Mouse (Mus musculus) ES-E14 (cell line): ENCODE results near the gene Trcg1. TPM values are rescaled to one million over a fixed set of nuclear protein-coding genes. Genes with fewer than 3 reads are reported as not detected.
"Not testable (repeated sequence)": the region's sequence is repeated elsewhere in the genome, so short reads cannot be mapped to it uniquely, and the experiment has no call there.

ENCODE experiments used
- DNase-seq: peaks from one replicate; pipeline ENCODE4 v3.0.0-alpha.2; 2013; ENCODE audit warnings: low read depth, low spot score
- H3K27ac ChIP-seq: 2 replicates; pipeline ENCODE4 v1.5.1; 2012; ENCODE audit warnings: low read depth, mild to moderate bottlenecking, low read length, moderate library complexity, mixed read lengths; ENCODE audit not compliant: poor library complexity, insufficient read depth, severe bottlenecking
- H3K36me3 ChIP-seq: 2 replicates; pipeline ENCODE4 v1.6.1; 2012; ENCODE audit warnings: mild to moderate bottlenecking, low read length, moderate library complexity, mixed read lengths; ENCODE audit not compliant: control insufficient read depth, poor library complexity, insufficient read depth, severe bottlenecking
- H3K4me1 ChIP-seq, 2 experiments: fragments of 150-350 bp in 1 of 2; sonication (generic) in 1 of 2; 2 replicates each; pipeline ENCODE4 v1.6.1; 2012; ENCODE audit warnings: low read length in 2 of 2, mild to moderate bottlenecking in 1 of 2, mixed read lengths in 1 of 2; ENCODE audit not compliant: control insufficient read depth in 2 of 2, insufficient read depth in 2 of 2, poor library complexity in 1 of 2
- H3K4me3 ChIP-seq, 2 experiments: fragments of 150-350 bp in 1 of 2; sonication (generic) in 1 of 2; 2 replicates each; pipeline ENCODE4 v1.5.1; 2012; ENCODE audit warnings: low read length in 2 of 2, low read depth in 1 of 2, mild to moderate bottlenecking in 1 of 2, mixed read lengths in 1 of 2; ENCODE audit not compliant: insufficient read depth in 1 of 2, poor library complexity in 1 of 2, severe bottlenecking in 1 of 2
- H3K9ac ChIP-seq: 2 replicates; pipeline ENCODE4 v1.6.1; 2012; ENCODE audit warnings: low read depth, mild to moderate bottlenecking, low read length, mixed read lengths; ENCODE audit not compliant: poor library complexity, insufficient read depth, severe bottlenecking
- H3K9me3 ChIP-seq: fragments of 150-350 bp; sonication (generic); 2 replicates; pipeline ENCODE4 v1.6.1; 2012; ENCODE audit warnings: low read depth, mild to moderate bottlenecking, low read length; ENCODE audit not compliant: control insufficient read depth, insufficient read depth
- CHD2 ChIP-seq: IDR thresholded peaks from 2 replicates; pipeline ENCODE4 v1.6.1; 2014; ENCODE audit warnings: mild to moderate bottlenecking, low read depth, low read length, inconsistent platforms
- HCFC1 ChIP-seq: IDR thresholded peaks from 2 replicates; pipeline ENCODE4 v1.6.1; 2012; ENCODE audit warnings: low read length, inconsistent platforms, borderline replicate concordance; ENCODE audit not compliant: insufficient read depth
- MAFK ChIP-seq: IDR thresholded peaks from 2 replicates; pipeline ENCODE4 v1.6.1; 2014; ENCODE audit warnings: mild to moderate bottlenecking, low read depth, low read length, inconsistent platforms; ENCODE audit not compliant: insufficient read depth
- ZC3H11A ChIP-seq: IDR thresholded peaks from 2 replicates; pipeline ENCODE4 v1.6.1; 2012; ENCODE audit warnings: low read depth, mild to moderate bottlenecking, inconsistent platforms, low read length, borderline replicate concordance
- ZNF384 ChIP-seq: IDR thresholded peaks from 2 replicates; pipeline ENCODE4 v1.6.1; 2012; ENCODE audit warnings: low read depth, low read length, inconsistent platforms
- in situ Hi-C, 2 experiments: fragments of 600-800 bp; cut with MboI; formaldehyde crosslinking; loops; one replicate each; pipeline ENCODE4 v1.15.1; 2025; ENCODE audit warnings: low sequenced_read_pairs in 2 of 2, inconsistent platforms in 1 of 2; ENCODE audit not compliant: unreplicated experiment in 2 of 2
- total RNA-seq: library from RNA; depleted of rRNA; stranded (reverse); fragments of 300-350 nt; gene quantifications from 2 replicates; pipeline ENCODE4 v1.2.3, GENCODE M21; 2012

Trcg1 gene
- total RNA-seq, 1 experiment, result not detected

- H3K36me3 ChIP-seq, result no peaks in the 10 kb centered on the region
- no peak overlapping the region for H3K9ac ChIP-seq
- TF ChIP-seq HCFC1 (no peak), ZNF384 (no peak), ZC3H11A (no peak), MAFK (no peak), CHD2 (no peak)
- H3K27ac ChIP-seq, result no peak overlapping the region
- no peaks in the 10 kb centered on the region for H3K4me1 ChIP-seq
- DNase-seq, result no peak
- H3K4me3 ChIP-seq, result no peak overlapping the region
- in situ Hi-C loops, result no loop called here
- no peaks in the 10 kb centered on the region for H3K9me3 ChIP-seq
Measured at GRCm38 (mm10) chr9:57225780-57226627, 10.4 kb upstream of the Trcg1 start.

DNA sequence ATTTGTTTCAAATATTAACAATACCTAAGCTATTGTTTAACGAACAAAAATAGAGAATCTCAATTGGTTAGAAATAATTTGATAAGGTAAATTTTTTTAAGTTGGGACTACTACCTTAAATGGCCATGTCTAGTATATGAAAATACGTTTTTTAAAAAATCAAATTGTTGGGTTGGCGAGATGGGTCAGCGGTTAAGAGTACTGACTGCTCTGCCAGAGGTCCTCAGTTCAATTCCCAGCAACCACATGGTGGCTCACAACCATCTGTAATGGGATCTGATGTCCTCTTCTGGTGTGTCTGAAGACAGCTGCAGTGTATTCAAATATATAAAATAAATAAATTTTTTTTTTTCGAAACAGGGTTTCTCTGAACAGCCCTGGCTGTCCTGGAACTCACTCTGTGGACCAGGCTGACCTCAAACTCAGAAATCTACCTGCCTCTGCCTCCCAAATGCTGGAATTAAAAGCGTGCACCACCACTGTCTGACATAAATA is 9.7 kb upstream of the Trcg1 start:
- H3K4me1 ChIP-seq, H3K9ac ChIP-seq, DNase-seq, H3K36me3 ChIP-seq, in situ Hi-C loops, H3K9me3 ChIP-seq, H3K4me3 ChIP-seq, H3K27ac ChIP-seq: not testable (repeated sequence)

DNA sequence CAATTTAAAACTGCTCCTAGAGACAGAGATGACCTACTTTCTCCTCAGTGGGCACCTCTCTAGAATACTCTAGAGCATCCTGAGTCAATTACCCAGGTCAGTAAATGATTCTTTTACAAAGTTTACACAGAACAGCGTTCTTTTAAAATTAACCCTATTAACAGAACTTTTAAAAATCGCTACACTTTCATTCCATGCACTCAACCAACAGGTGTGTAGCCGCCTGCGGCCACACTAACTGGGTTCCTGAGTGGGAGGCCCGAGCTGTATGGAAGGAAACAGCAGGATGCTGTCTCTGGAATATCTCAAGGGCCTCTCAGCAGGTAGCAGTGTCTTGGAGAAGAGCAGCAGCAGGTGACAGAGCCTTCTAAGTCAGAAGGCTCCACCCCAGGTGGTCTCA is 9.2 kb upstream of the Trcg1 start:
- Histone ChIP-seq H3K4me1 (no peaks in the 10 kb centered on the region), H3K9me3 (no peaks in the 10 kb centered on the region), H3K36me3 (no peaks in the 10 kb centered on the region), H3K9ac (no peak overlapping the region), H3K4me3 (no peak overlapping the region), H3K27ac (no peak overlapping the region)
- in situ Hi-C loops, result no loop called here
- TF ChIP-seq ZNF384, result no peak
- no peak for TF ChIP-seq ZC3H11A
- DNase-seq, result no peak

DNA sequence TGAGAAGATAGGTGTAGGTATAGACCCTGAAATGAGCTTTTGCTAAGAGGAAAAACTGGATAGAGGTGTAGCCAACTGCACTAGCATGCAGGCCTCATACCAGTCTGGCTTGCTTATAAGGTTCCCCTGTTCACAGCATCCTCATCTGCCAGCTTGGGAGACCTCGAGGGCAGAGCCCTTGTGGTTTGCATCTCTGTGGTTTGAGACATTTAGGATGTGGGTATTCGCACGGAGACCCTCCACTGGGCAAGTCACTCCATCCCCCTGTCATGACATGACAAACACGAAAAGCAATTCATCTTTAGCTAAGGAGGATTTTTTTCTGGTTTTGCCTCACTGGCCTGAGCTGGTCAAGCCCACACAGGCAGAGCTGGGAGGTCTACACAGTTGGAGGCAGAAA is 8.2 kb upstream of the Trcg1 start:
- Histone ChIP-seq H3K9ac (no peak overlapping the region), H3K36me3 (no peaks in the 10 kb centered on the region), H3K4me1 (no peaks in the 10 kb centered on the region), H3K4me3 (no peak overlapping the region), H3K27ac (no peak overlapping the region), H3K9me3 (no peaks in the 10 kb centered on the region)
- no peak for DNase-seq
- in situ Hi-C loops, result no loop called here
- TF ChIP-seq ZNF384 (no peak), MAFK (no peak), CHD2 (no peak), ZC3H11A (no peak), HCFC1 (no peak)

- no peak for DNase-seq
- H3K4me3 ChIP-seq, result no peak overlapping the region
- TF ChIP-seq MAFK (no peak), CHD2 (no peak), ZC3H11A (no peak)
Measured at GRCm38 (mm10) chr9:57229726-57230125, 6.6 kb upstream of the Trcg1 start.

More at GRCm38 (mm10) chr9:57229726-57230125, 6.6 kb upstream of the Trcg1 start:
- in situ Hi-C loops, result no loop called here
- Histone ChIP-seq H3K9ac (no peak overlapping the region), H3K4me1 (no peaks in the 10 kb centered on the region), H3K9me3 (no peaks in the 10 kb centered on the region), H3K27ac (no peak overlapping the region), H3K36me3 (no peaks in the 10 kb centered on the region)
